Mouse (Mus musculus): ENCODE results near the gene Dnajc28. TPM values are rescaled to one million over a fixed set of nuclear protein-coding genes. Genes with fewer than 3 reads are reported as not detected.
A peak's percentile ranks its signal among the peaks of the same experiment; 100 is the strongest.

Dnajc28 gene
- total and polyA plus RNA-seq, 2 experiments from 2014 or later, result 3.6 to 6.1 TPM

GRCm38 (mm10) chr16:91601693-91602092, 17.1 kb downstream of the Dnajc28 start:
- Histone ChIP-seq H3K36me3 (ENCODE audit: insufficient read depth) (no peaks in the 10 kb centered on the region), H3K4me2 (ENCODE audit: low read depth) (no peak overlapping the region), H3K4me3 (ENCODE audit: low read depth, low read length) (no peak overlapping the region), H3K27me3 (ENCODE audit: insufficient read depth, low read length) (no peaks in the 10 kb centered on the region), H3K9ac (no peak overlapping the region), H3K4me1 (ENCODE audit: insufficient read depth) (no peaks in the 10 kb centered on the region; the same call in 1 of the 2 replicates), H3K9me3 (ENCODE audit: low read length) (no peaks in the 10 kb centered on the region), H3K27ac (ENCODE audit: low read depth, low read length) (no peak overlapping the region)
- 75% methylated on average over 9 of the region's 9 CpGs for WGBS
- TF ChIP-seq CTCF (IDR thresholded peaks at IDR 0.05; ENCODE audit: low read depth), result no peak
- ATAC-seq, result no peak
- no peak for DNase-seq

DNA sequence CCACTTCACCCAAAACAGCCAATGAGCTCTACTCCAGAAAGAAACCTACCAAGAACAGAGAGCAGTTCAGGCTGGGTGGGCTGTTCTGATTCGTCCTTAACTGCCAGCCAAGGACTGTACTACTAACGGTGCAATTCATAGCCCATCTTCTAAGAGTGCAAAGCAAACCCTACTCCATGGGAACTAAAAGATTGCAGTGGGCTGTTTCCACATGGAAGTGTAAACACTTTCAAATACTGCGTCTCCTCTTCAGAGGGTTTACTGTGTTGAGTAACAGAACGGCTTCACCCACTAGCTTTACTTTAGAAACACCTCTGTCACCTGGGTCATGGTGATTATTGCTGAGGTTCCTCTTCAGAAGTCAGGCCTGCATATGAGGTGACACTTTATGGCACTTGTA, 17.7 kb downstream of the Dnajc28 start:
- no peaks in the 10 kb centered on the region for H3K27me3 ChIP-seq (ENCODE audit: insufficient read depth, low read length)
- H3K4me1 ChIP-seq (ENCODE audit: insufficient read depth), result no peaks in the 10 kb centered on the region; the same call in 1 of the 2 replicates
- no peak overlapping the region for H3K27ac ChIP-seq (ENCODE audit: low read depth, low read length)
- WGBS, result 81% methylated on average over 4 of the region's 4 CpGs
- no peak for ATAC-seq
- TF ChIP-seq CTCF (IDR thresholded peaks at IDR 0.05; ENCODE audit: low read depth), result no peak
- H3K9ac ChIP-seq, result no peak overlapping the region
- no peak overlapping the region for H3K4me2 ChIP-seq (ENCODE audit: low read depth)
- H3K9me3 ChIP-seq (ENCODE audit: low read length), result no peaks in the 10 kb centered on the region
- no peak overlapping the region for H3K4me3 ChIP-seq (ENCODE audit: low read depth, low read length)
- DNase-seq, result no peak
- no peaks in the 10 kb centered on the region for H3K36me3 ChIP-seq (ENCODE audit: insufficient read depth)

DNA sequence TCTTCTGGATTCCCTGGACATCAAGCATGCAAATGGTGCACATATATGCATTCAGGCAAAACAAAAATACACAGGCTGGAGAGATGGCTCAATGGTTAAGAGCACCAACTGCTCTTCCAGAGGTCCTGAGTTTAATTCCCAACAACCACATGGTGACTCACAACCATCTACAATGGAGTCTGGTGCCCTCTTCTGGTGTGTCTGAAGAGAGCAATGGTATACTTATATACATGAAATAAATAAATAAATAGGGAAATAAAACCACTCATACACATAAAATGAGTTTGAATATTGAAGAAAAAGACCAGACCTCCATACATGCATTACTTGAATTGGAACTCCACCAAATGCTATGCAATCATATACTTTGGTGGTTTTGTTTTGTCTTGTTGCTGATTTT, 19.6 kb downstream of the Dnajc28 start:
- Histone ChIP-seq H3K4me2 (ENCODE audit: low read depth) (no peak overlapping the region), H3K4me3 (ENCODE audit: low read depth, low read length) (no peak overlapping the region), H3K9me3 (ENCODE audit: low read length) (no peaks in the 10 kb centered on the region), H3K36me3 (ENCODE audit: insufficient read depth) (no peaks in the 10 kb centered on the region), H3K4me1 (ENCODE audit: insufficient read depth) (no peaks in the 10 kb centered on the region; the same call in 1 of the 2 replicates), H3K9ac (no peak overlapping the region), H3K27ac (ENCODE audit: low read depth, low read length) (no peak overlapping the region), H3K27me3 (ENCODE audit: insufficient read depth, low read length) (no peaks in the 10 kb centered on the region)
- DNase-seq, result no peak
- peak; percentile 25; the same call in 1 of the 2 replicates for TF ChIP-seq CTCF (IDR thresholded peaks at IDR 0.05; ENCODE audit: low read depth)
- ATAC-seq, result no peak

- WGBS, result 1% methylated on average over 32 of the region's 34 CpGs
- DNase-seq (peak; percentile 97), ATAC-seq (peak; percentile 99)
- TF ChIP-seq CTCF (IDR thresholded peaks at IDR 0.05; ENCODE audit: low read depth), result no peak
- Histone ChIP-seq H3K4me3 (ENCODE audit: low read depth, low read length) (peak within 1 kb of the TSS; percentile 91), H3K36me3 (ENCODE audit: insufficient read depth) (no peaks in the 10 kb centered on the region), H3K27ac (ENCODE audit: low read depth, low read length) (peak within 1 kb of the TSS; percentile 69), H3K27me3 (ENCODE audit: insufficient read depth, low read length) (no peaks in the 10 kb centered on the region), H3K4me1 (ENCODE audit: insufficient read depth) (no peaks in the 10 kb centered on the region; the same call in 1 of the 2 replicates), H3K4me2 (ENCODE audit: low read depth) (peak within 1 kb of the TSS; percentile 76), H3K9me3 (ENCODE audit: low read length) (no peaks in the 10 kb centered on the region), H3K9ac (peak within 1 kb of the TSS; percentile 78)
Measured at GRCm38 (mm10) chr16:91597672-91598010, 21.2 kb downstream of the Dnajc28 start, which contains the start of gene Tmem50b. TSS of gene Tmem50b (minus strand) at chr16:91597800.

- ATAC-seq (peak; percentile 72), DNase-seq (peak; percentile 58)
- no peak for TF ChIP-seq CTCF (IDR thresholded peaks at IDR 0.05; ENCODE audit: low read depth)
- peak overlapping the region; percentile 76 for H3K4me2 ChIP-seq (ENCODE audit: low read depth)
- peak overlapping the region; percentile 69 for H3K27ac ChIP-seq (ENCODE audit: low read depth, low read length)
- H3K9me3 ChIP-seq (ENCODE audit: low read length), result no peaks in the 10 kb centered on the region
- H3K36me3 ChIP-seq (ENCODE audit: insufficient read depth), result no peaks in the 10 kb centered on the region
- H3K4me3 ChIP-seq (ENCODE audit: low read depth, low read length), result peak overlapping the region; percentile 91
- no peaks in the 10 kb centered on the region; the same call in 1 of the 2 replicates for H3K4me1 ChIP-seq (ENCODE audit: insufficient read depth)
- H3K27me3 ChIP-seq (ENCODE audit: insufficient read depth, low read length), result no peaks in the 10 kb centered on the region
- WGBS, result 3% methylated on average over 55 of the region's 75 CpGs
- peak overlapping the region; percentile 78 for H3K9ac ChIP-seq
Measured at GRCm38 (mm10) chr16:91596779-91597671, 21.8 kb downstream of the Dnajc28 start.

DNA sequence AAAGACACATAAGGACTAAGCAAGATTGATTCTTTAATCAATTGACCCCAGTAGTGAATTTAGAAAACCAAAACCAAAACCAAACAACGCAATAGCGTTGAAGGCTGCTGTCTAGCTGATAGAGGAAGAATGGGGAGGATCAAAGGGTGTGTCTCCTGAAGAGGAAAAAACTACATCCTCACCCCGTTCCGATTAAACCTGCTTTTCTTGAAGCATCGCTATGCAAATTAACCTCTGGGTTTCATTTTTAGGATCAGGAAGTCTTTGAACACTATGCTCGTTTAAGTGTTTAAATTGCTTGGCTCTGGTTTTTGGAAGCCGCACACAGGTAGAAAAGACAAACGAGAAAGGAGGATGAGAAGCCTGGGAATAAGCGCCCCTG, 22.4 kb downstream of the Dnajc28 start:
- peak overlapping the region; percentile 91 for H3K4me3 ChIP-seq (ENCODE audit: low read depth, low read length)
- H3K27me3 ChIP-seq (ENCODE audit: insufficient read depth, low read length), result no peaks in the 10 kb centered on the region
- H3K9ac ChIP-seq, result peak overlapping the region; percentile 78; the same call in 1 of the 2 replicates
- H3K9me3 ChIP-seq (ENCODE audit: low read length), result no peaks in the 10 kb centered on the region
- H3K27ac ChIP-seq (ENCODE audit: low read depth, low read length), result no peak overlapping the region
- no peaks in the 10 kb centered on the region; the same call in 1 of the 2 replicates for H3K4me1 ChIP-seq (ENCODE audit: insufficient read depth)
- no peak for TF ChIP-seq CTCF (IDR thresholded peaks at IDR 0.05; ENCODE audit: low read depth)
- 18% methylated on average over 9 of the region's 9 CpGs for WGBS
- H3K4me2 ChIP-seq (ENCODE audit: low read depth), result peak overlapping the region; percentile 76
- no peaks in the 10 kb centered on the region for H3K36me3 ChIP-seq (ENCODE audit: insufficient read depth)
- ATAC-seq (no peak), DNase-seq (no peak)

- no peak for TF ChIP-seq CTCF (IDR thresholded peaks at IDR 0.05; ENCODE audit: low read depth)
- Histone ChIP-seq H3K27ac (ENCODE audit: low read depth, low read length) (no peak overlapping the region), H3K9ac (no peak overlapping the region), H3K4me1 (ENCODE audit: insufficient read depth) (no peaks in the 10 kb centered on the region; the same call in 1 of the 2 replicates), H3K4me3 (ENCODE audit: low read depth, low read length) (no peak overlapping the region), H3K27me3 (ENCODE audit: insufficient read depth, low read length) (no peaks in the 10 kb centered on the region), H3K36me3 (ENCODE audit: insufficient read depth) (no peaks in the 10 kb centered on the region), H3K9me3 (ENCODE audit: low read length) (no peaks in the 10 kb centered on the region), H3K4me2 (ENCODE audit: low read depth) (no peak overlapping the region)
- ATAC-seq (peak; percentile 8; the same call in 1 of the 2 replicates), DNase-seq (peak; percentile 56)
- WGBS, result 57% methylated on average over 6 of the region's 6 CpGs
Measured at GRCm38 (mm10) chr16:91595076-91595475, 23.8 kb downstream of the Dnajc28 start.

Measured in forebrain, postnatal 0 days (tissue).